Comparison of ENCODE assay signal across 16 mouse cellular contexts in genomic region chr3:109488750-109489171, GRCm38 (mm10).
DNase-seq lines count a peak whose midpoint lies in the region; ATAC-seq lines count a peak whose summit lies in the region.
"Had no signal": no experiment of that assay in that cellular context is flagged by ENCODE, and none has a peak within 500 bp of the region (broad histone marks: within the 10 kb centered on the region; RNA-seq: fewer than 3 reads in every experiment).

No protein-coding gene starts in this region.

- H3K36me3 ChIP-seq in forebrain, embryonic 11.5 days (ENCODE audit: control insufficient read depth, insufficient read depth, low read length) = no peaks in the 10 kb centered on the region
- no peaks in the 10 kb centered on the region for H3K36me3 ChIP-seq in forebrain, embryonic 15.5 days
- H3K36me3 ChIP-seq in midbrain, embryonic 14.5 days (ENCODE audit: control insufficient read depth, insufficient read depth, low read length) = no peaks in the 10 kb centered on the region
- H3K36me3 ChIP-seq in limb, embryonic 10.5 days = no peaks in the 10 kb centered on the region
- H3K36me3 ChIP-seq: embryonic facial prominence, embryonic 12.5 days; limb, embryonic 12.5 days had no signal

- no peak overlapping the region for H3K4me3 ChIP-seq in forebrain, embryonic 11.5 days (ENCODE audit: low read depth, low read length)
- H3K4me3 ChIP-seq in forebrain, embryonic 15.5 days = no peak overlapping the region
- no peak overlapping the region for H3K4me3 ChIP-seq in midbrain, embryonic 14.5 days (replicated peaks; ENCODE audit: low read depth, low read length)
- H3K4me3 ChIP-seq in limb, embryonic 10.5 days = no peak overlapping the region
- H3K4me3 ChIP-seq: embryonic facial prominence, embryonic 12.5 days; limb, embryonic 12.5 days had no signal

- H3K4me1 ChIP-seq in forebrain, embryonic 11.5 days (replicated peaks; ENCODE audit: control insufficient read depth, insufficient read depth, low read length) = no peaks in the 10 kb centered on the region
- H3K4me1 ChIP-seq in forebrain, embryonic 15.5 days = peaks cover 6% of the 10 kb centered on the region; the same call in 1 of the 2 replicates
- peaks cover 3% of the 10 kb centered on the region; the same call in 1 of the 2 replicates for H3K4me1 ChIP-seq in midbrain, embryonic 14.5 days (ENCODE audit: control insufficient read depth, insufficient read depth, low read length)
- H3K4me1 ChIP-seq in limb, embryonic 10.5 days = peaks cover 19% of the 10 kb centered on the region
- H3K4me1 ChIP-seq: embryonic facial prominence, embryonic 12.5 days; limb, embryonic 12.5 days had no signal

- DNase-seq in forebrain, embryonic 11.5 days (ENCODE audit: low spot score) = no peak
- DNase-seq in retina, embryonic 14.5 days (ENCODE audit: low spot score) = peak; percentile 32
- DNase-seq in retina, postnatal 1 day = no peak
- peak; percentile 57 for DNase-seq in midbrain, embryonic 14.5 days
- no peak for DNase-seq in limb, embryonic 10.5 days (ENCODE audit: low spot score)
- no peak for DNase-seq in gastrocnemius, postnatal 4 days (ENCODE audit: low spot score in 2 of 2)
- DNase-seq: gastrocnemius, postnatal 14 days; kidney, adult 8-10 months; kidney, postnatal 4 days; thymus, postnatal 25 days had no signal

- no peak overlapping the region for H3K9ac ChIP-seq in forebrain, embryonic 11.5 days (ENCODE audit: low read length)
- no peak overlapping the region for H3K9ac ChIP-seq in forebrain, embryonic 15.5 days (replicated peaks)
- no peak overlapping the region for H3K9ac ChIP-seq in midbrain, embryonic 14.5 days (replicated peaks; ENCODE audit: low read length)
- H3K9ac ChIP-seq: embryonic facial prominence, embryonic 12.5 days; limb, embryonic 12.5 days; liver, embryonic 14.5 days had no signal

- no peaks in the 10 kb centered on the region for H3K27me3 ChIP-seq in forebrain, embryonic 11.5 days (ENCODE audit: control insufficient read depth, insufficient read depth, low read length)
- no peaks in the 10 kb centered on the region for H3K27me3 ChIP-seq in forebrain, embryonic 15.5 days
- no peaks in the 10 kb centered on the region for H3K27me3 ChIP-seq in midbrain, embryonic 14.5 days (ENCODE audit: control insufficient read depth, insufficient read depth, low read length)
- no peaks in the 10 kb centered on the region for H3K27me3 ChIP-seq in limb, embryonic 10.5 days (ENCODE audit: low read depth, poor library complexity, severe bottlenecking)
- H3K27me3 ChIP-seq: embryonic facial prominence, embryonic 12.5 days; limb, embryonic 12.5 days had no signal

- 0 out of 2 replicates have a peak, but pooled peaks have one; percentile 9 for ATAC-seq in forebrain, embryonic 11.5 days (replicated peaks; ENCODE audit: low FRiP score)
- no peak for ATAC-seq in forebrain, embryonic 15.5 days (replicated peaks)
- peak; percentile 39; the same call in 1 of the 2 replicates for ATAC-seq in midbrain, embryonic 14.5 days (ENCODE audit: low FRiP score, low TSS enrichment)
- ATAC-seq: lung, postnatal 0 days had no signal

- 31% methylated on average over 4 of the region's 4 CpGs for WGBS in forebrain, embryonic 11.5 days
- WGBS in forebrain, embryonic 15.5 days = 13% methylated on average over 4 of the region's 4 CpGs
- 24% methylated on average over 4 of the region's 4 CpGs for WGBS in midbrain, embryonic 14.5 days
- WGBS in limb, embryonic 10.5 days = 33% methylated on average over 4 of the region's 4 CpGs

- no peak overlapping the region for H3K4me2 ChIP-seq in forebrain, embryonic 11.5 days (ENCODE audit: low read depth, low read length, severe bottlenecking)
- H3K4me2 ChIP-seq in forebrain, embryonic 15.5 days (replicated peaks) = no peak overlapping the region
- H3K4me2 ChIP-seq in midbrain, embryonic 14.5 days (ENCODE audit: low read length) = no peak overlapping the region
- H3K4me2 ChIP-seq: embryonic facial prominence, embryonic 12.5 days; heart, embryonic 11.5 days; limb, embryonic 12.5 days had no signal

- no peak overlapping the region for H3K27ac ChIP-seq in forebrain, embryonic 11.5 days (ENCODE audit: low read depth, low read length)
- no peak overlapping the region for H3K27ac ChIP-seq in forebrain, embryonic 15.5 days (replicated peaks)
- H3K27ac ChIP-seq in midbrain, embryonic 14.5 days (replicated peaks; ENCODE audit: low read depth, low read length) = 0 out of 2 replicates have a peak overlapping the region, but pooled peaks have one; percentile 3
- no peak overlapping the region for H3K27ac ChIP-seq in limb, embryonic 10.5 days
- H3K27ac ChIP-seq: embryonic facial prominence, embryonic 12.5 days; limb, embryonic 12.5 days; liver, embryonic 14.5 days had no signal

- no peaks in the 10 kb centered on the region for H3K9me3 ChIP-seq in forebrain, embryonic 11.5 days (ENCODE audit: control insufficient read depth, low read length)
- no peaks in the 10 kb centered on the region for H3K9me3 ChIP-seq in forebrain, embryonic 15.5 days
- H3K9me3 ChIP-seq in midbrain, embryonic 14.5 days (ENCODE audit: control insufficient read depth, low read length) = no peaks in the 10 kb centered on the region
- H3K9me3 ChIP-seq in limb, embryonic 10.5 days (replicated peaks) = no peaks in the 10 kb centered on the region
- H3K9me3 ChIP-seq: embryonic facial prominence, embryonic 12.5 days; limb, embryonic 12.5 days had no signal

Comparison
In these comparisons a context has a peak if more than half of its experiments do, and no peak if none do; other contexts are left out.
1. DNase-seq: peak in retina, embryonic 14.5 days (single experiment) and midbrain, embryonic 14.5 days (single experiment); none in forebrain, embryonic 11.5 days (single experiment), retina, postnatal 1 day (single experiment), limb, embryonic 10.5 days (single experiment) and gastrocnemius, postnatal 4 days (0 of 2).